In genomic region chr16:11725901-11726300, GRCm38 (mm10) we compare ENCODE assay signal across 34 mouse cellular contexts.
"Had no signal": no experiment of that assay in that cellular context is flagged by ENCODE, and none has a peak within 500 bp of the region (broad histone marks: within the 10 kb centered on the region; RNA-seq: fewer than 3 reads in every experiment).

No protein-coding gene starts in this region.

- H3K27ac ChIP-seq: heart, embryonic 10.5 days; heart, embryonic 13.5 days; heart, embryonic 15.5 days; hindbrain, embryonic 10.5 days; hindbrain, embryonic 12.5 days; hindbrain, embryonic 13.5 days; hindbrain, embryonic 14.5 days; hindbrain, embryonic 15.5 days; hindbrain, postnatal 0 days; intestine, embryonic 15.5 days; kidney, embryonic 15.5 days; kidney, postnatal 0 days; layer of hippocampus, adult 2 months had no signal

- H3K4me2 ChIP-seq: heart, embryonic 11.5 days; heart, embryonic 12.5 days; heart, embryonic 13.5 days; heart, embryonic 15.5 days; hindbrain, embryonic 12.5 days; hindbrain, embryonic 13.5 days; hindbrain, embryonic 14.5 days; hindbrain, embryonic 15.5 days; intestine, embryonic 15.5 days; kidney, embryonic 15.5 days had no signal

- H3K4me1 ChIP-seq: heart, embryonic 10.5 days; heart, embryonic 12.5 days; heart, embryonic 13.5 days; heart, embryonic 15.5 days; hindbrain, embryonic 10.5 days; hindbrain, embryonic 12.5 days; hindbrain, embryonic 13.5 days; hindbrain, embryonic 15.5 days; intestine, embryonic 15.5 days; kidney, embryonic 15.5 days had no signal

- H3K36me3 ChIP-seq: heart, embryonic 10.5 days; heart, embryonic 12.5 days; heart, embryonic 13.5 days; heart, embryonic 15.5 days; hindbrain, embryonic 10.5 days; hindbrain, embryonic 12.5 days; hindbrain, embryonic 13.5 days; hindbrain, embryonic 15.5 days; intestine, embryonic 15.5 days; kidney, embryonic 15.5 days had no signal

- H3K9ac ChIP-seq: heart, embryonic 12.5 days; heart, embryonic 13.5 days; heart, embryonic 15.5 days; hindbrain, embryonic 12.5 days; hindbrain, embryonic 13.5 days; hindbrain, embryonic 14.5 days; hindbrain, embryonic 15.5 days; intestine, embryonic 15.5 days; kidney, embryonic 15.5 days had no signal

- H3K9me3 ChIP-seq: heart, embryonic 10.5 days; heart, embryonic 12.5 days; heart, embryonic 13.5 days; heart, embryonic 15.5 days; hindbrain, embryonic 10.5 days; hindbrain, embryonic 12.5 days; hindbrain, embryonic 13.5 days; hindbrain, embryonic 15.5 days; intestine, embryonic 15.5 days; kidney, embryonic 15.5 days had no signal

- H3K4me3 ChIP-seq: heart, embryonic 10.5 days; heart, embryonic 12.5 days; heart, embryonic 13.5 days; heart, embryonic 15.5 days; hindbrain, embryonic 10.5 days; hindbrain, embryonic 12.5 days; hindbrain, embryonic 13.5 days; hindbrain, embryonic 15.5 days; intestine, embryonic 15.5 days; kidney, embryonic 15.5 days; layer of hippocampus, adult 2 months had no signal

- ATAC-seq: hindbrain, embryonic 16.5 days; hindbrain, postnatal 0 days; inflammation-experienced regulatory T-cells, adult 6 months; intestine, embryonic 15.5 days; intestine, embryonic 16.5 days; intestine, postnatal 0 days had no signal

- DNase-seq: heart, postnatal 10 days; heart, postnatal 14 days; heart, postnatal 36 days; heart, postnatal 4 days; kidney, adult 11 months; kidney, adult 18-20 months; kidney, adult 2 months; kidney, adult 8-10 months; kidney, adult 9 months; kidney, postnatal 10 days; kidney, postnatal 14 days; kidney, postnatal 36 days; kidney, postnatal 4 days; layer of hippocampus, adult 9-11 months; layer of hippocampus, postnatal 36 days had no signal

- H3K27me3 ChIP-seq: heart, embryonic 12.5 days; heart, embryonic 13.5 days; heart, embryonic 15.5 days; hindbrain, embryonic 12.5 days; hindbrain, embryonic 13.5 days; hindbrain, embryonic 15.5 days; intestine, embryonic 15.5 days; kidney, embryonic 15.5 days had no signal
